Mouse (Mus musculus): ENCODE measurements around the gene Olfr827.

Olfr827 gene

GRCm38 (mm10) chr10:130214303-130214702 is at the start of gene Olfr827:
Gene Olfr827 (minus strand): TSS chr10:130214403.
- no peak for DNase-seq (ENCODE audit: extremely low read depth, low read depth)

GRCm38 (mm10) chr10:130263203-130263602 is 49.0 kb upstream of the Olfr827 start:
- no peak for DNase-seq (ENCODE audit: extremely low read depth, low read depth)

DNA sequence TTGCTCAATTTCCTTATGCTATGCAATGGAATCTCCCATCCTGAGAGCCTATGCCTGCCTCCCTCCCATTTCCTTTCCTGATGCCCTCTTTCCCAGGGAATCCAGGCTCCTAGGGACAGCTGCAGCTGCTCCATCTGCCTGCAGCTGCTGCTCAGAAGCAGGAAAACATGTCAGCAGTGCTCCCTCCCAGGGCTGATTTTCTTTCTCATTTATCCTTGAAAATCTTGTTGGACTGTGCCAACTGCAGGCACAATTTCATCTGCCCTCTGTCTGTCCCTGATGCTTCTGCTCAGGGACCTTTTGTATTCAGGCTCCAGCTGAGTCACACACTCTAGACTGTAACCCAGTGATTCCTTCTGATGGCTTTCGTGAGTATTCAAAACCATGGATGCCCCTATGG is 45.3 kb upstream of the Olfr827 start:
- no peak for DNase-seq (ENCODE audit: extremely low read depth, low read depth)

DNA sequence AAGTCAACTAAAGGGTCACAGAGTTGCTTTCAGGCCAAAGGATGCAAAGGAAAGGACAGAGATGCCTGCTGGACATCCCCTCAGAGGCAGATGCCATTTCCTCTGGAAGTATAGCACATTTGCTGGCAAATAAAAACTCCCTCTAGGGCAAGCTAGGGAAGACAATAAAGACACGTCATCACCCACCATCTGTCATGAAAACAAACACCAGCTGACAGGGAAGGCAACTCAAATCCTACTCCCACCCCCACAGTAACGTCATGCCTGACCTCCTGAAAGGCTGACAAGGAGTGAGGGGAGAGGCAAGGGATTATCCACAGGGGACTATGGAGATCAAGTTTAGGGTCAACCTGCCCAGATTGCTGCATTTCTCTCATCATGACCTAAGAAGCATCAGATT is 30.1 kb upstream of the Olfr827 start:
- DNase-seq (ENCODE audit: extremely low read depth, low read depth) = no peak

DNA sequence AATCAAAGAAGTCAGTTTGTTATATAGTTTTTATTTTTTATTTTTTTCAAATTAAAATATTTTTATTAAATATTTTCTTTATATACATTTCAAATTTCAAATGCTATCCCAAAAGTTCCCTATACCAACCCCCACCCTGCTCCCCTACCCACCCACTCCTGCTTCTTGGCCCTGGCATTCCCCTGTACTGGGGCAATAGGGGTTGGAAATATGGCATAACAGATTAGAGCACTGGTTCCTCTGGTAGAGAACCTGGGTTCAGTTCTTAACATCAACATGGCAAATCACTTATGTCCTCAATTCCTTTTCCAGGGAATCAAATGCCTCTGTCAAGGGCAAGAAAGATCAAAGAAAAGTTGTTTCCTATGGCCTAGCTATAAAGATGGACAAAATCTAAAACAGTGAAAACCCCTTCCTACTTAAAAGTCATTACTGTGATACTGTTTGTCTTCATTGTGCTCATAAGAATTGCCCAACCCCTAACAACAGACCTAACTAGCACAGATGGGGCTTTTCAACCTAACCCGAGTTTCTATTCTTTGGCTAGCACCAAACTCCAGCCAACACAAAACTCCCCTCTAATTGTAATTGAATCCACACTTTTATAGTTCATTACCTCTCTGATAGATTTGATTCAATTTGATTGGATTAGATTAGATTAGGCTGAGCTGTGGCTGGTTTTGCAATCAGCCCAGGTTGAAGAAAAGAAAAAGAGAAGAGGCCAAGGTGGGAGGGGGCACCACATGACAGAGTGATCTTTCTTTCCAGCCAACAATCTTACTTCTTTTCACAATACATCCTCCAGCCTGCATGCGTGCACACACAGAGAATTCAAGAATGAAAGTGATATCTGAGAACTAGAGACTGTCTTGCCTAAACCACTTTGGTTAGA is 24.4 kb upstream of the Olfr827 start:
- no peak for DNase-seq (ENCODE audit: extremely low read depth, low read depth)

GRCm38 (mm10) chr10:130234576-130234975 is 20.4 kb upstream of the Olfr827 start:
- DNase-seq (ENCODE audit: extremely low read depth, low read depth) = no peak

DNA sequence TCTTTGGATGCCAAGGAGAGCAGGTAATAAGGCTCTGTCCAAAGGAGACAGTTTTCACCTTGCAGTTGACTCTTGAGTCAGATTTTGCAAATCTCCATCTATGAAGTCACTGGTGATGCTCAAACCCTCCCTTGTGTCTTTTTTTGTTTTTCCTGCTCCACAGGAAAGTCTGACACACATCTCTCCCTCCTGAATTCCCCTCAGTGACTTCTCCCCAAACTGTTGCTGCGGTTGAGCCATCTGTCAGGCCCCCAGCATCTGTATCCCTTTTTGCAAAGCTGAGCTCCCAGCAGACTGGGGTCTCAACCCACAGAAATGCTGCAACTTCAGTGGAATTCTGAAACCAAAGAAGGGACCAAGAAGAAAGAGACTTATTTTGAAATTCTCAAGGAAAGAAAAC is 17.9 kb upstream of the Olfr827 start:
- DNase-seq (ENCODE audit: extremely low read depth, low read depth) = no peak

GRCm38 (mm10) chr10:130229584-130229983 is 15.4 kb upstream of the Olfr827 start:
- peak; percentile 21 for DNase-seq (ENCODE audit: extremely low read depth, low read depth)

- peak; percentile 35 for DNase-seq (ENCODE audit: extremely low read depth, low read depth)
These were observed 14.0 kb upstream of the Olfr827 start for GRCm38 (mm10) chr10:130228246-130228645.

DNA sequence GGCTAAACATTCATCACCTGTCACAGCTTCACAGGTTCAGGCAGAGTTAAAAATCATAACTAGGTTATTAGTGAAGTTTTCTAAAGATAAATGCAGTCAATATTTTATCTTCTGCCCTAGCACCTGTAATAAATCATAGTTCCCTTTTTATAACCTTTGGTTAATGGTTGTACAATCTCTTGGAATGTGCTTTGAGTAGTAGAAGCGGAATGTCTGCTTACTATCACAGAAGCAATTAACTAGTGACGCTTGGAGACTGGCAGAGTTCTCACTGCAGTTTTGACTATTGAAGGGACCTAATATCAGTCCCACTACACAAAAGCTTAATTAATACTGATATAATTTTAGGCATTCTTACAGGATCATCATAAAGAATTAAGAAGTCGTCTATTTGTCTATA is 10.8 kb upstream of the Olfr827 start:
- DNase-seq (ENCODE audit: extremely low read depth, low read depth) = no peak

GRCm38 (mm10) chr10:130184086-130184485 is 30.1 kb downstream of the Olfr827 start, which contains the start of gene Olfr826:
Gene Olfr826 (minus strand): TSS chr10:130184186.
- DNase-seq (ENCODE audit: extremely low read depth, low read depth) = no peak

- DNase-seq (ENCODE audit: extremely low read depth, low read depth) = no peak
These were observed 47.5 kb downstream of the Olfr827 start, which contains the start of gene Olfr825 for GRCm38 (mm10) chr10:130166666-130167065. Gene Olfr825 (minus strand): TSS chr10:130166766.

DNA sequence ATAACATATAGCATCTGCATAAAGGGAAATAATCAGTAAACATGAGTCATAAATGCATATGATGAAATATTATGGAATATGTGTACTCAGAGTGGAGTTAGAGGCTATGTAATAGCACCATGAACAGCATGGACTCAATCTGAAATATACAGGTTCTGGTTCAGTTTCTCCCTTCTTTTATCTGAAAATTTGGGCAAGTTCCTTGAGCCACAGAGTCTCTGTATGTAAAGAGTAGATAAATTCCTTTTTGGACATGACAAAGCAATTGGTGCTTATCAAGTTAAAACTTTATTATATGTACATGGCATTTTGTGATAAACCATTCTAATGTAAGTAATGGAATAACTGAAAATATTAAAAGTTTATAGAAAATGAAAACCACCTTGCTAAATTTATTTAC is 49.0 kb downstream of the Olfr827 start:
- DNase-seq (ENCODE audit: extremely low read depth, low read depth) = peak; percentile 12

Data from MEL-GATA-1-ER (cell line).